Mouse (Mus musculus) forebrain, embryonic 16.5 days (tissue): ENCODE results near the gene Cadm1. TPM values are rescaled to one million over a fixed set of nuclear protein-coding genes. Genes with fewer than 3 reads are reported as not detected.

Source experiments
- ATAC-seq: fragments of 200-750 bp; cut with Nextera tagmentation; 2 replicates; pipeline ENCODE4 v1.8.0; 2017; ENCODE audit warnings: mild to moderate bottlenecking, moderate library complexity
- H3K27ac ChIP-seq: fragments of 300-500 bp; sonication (generic); 2 replicates; pipeline ENCODE4 v1.5.1; 2014; ENCODE audit warnings: low read length, control low read depth
- H3K27me3 ChIP-seq: fragments of 300-500 bp; sonication (generic); replicated peaks from 2 replicates; pipeline ENCODE4 v1.6.1; 2014; ENCODE audit warnings: low read length; ENCODE audit not compliant: control insufficient read depth, insufficient read depth
- H3K36me3 ChIP-seq: fragments of 300-500 bp; sonication (generic); 2 replicates; pipeline ENCODE4 v1.6.1; 2014; ENCODE audit not compliant: control insufficient read depth, insufficient read depth
- H3K4me1 ChIP-seq: fragments of 300-500 bp; sonication (generic); replicated peaks from 2 replicates; pipeline ENCODE4 v1.6.1; 2014; ENCODE audit warnings: low read length; ENCODE audit not compliant: control insufficient read depth, insufficient read depth
- H3K4me2 ChIP-seq: fragments of 300-500 bp; sonication (generic); 2 replicates; pipeline ENCODE4 v1.6.1; 2014; ENCODE audit warnings: mild to moderate bottlenecking, low read length, control low read depth
- H3K4me3 ChIP-seq: fragments of 300-500 bp; sonication (generic); replicated peaks from 2 replicates; pipeline ENCODE4 v1.5.1; 2014; ENCODE audit warnings: mild to moderate bottlenecking, low read length, control low read depth
- H3K9ac ChIP-seq: fragments of 300-500 bp; sonication (generic); replicated peaks from 2 replicates; pipeline ENCODE4 v1.6.1; 2014; ENCODE audit warnings: low read depth, low read length, control low read depth
- H3K9me3 ChIP-seq: fragments of 300-500 bp; sonication (generic); 2 replicates; pipeline ENCODE4 v1.6.1; 2016; ENCODE audit warnings: low read length; ENCODE audit not compliant: control insufficient read depth
- WGBS: fragments of 180-500 bp; shearing (Covaris S2); extraction: QIAGEN DNeasy Blood & Tissue Kit; methylation state at CpG from one replicate; pipeline ENCODE4 v1.1.7; 2014; 5-methylcytosine and 5-hydroxymethylcytosine counted together
- polyA plus RNA-seq: library from polyadenylated mRNA; unstranded; fragments of >200 nt; fragmentation: Nextera tagmentation; extraction: Ambion mirVana; gene quantifications from 2 replicates; pipeline ENCODE4 v1.2.1, GENCODE M21; 2015

Cadm1 gene
- polyA plus RNA-seq: 214 and 256 TPM in 2 replicates

DNA sequence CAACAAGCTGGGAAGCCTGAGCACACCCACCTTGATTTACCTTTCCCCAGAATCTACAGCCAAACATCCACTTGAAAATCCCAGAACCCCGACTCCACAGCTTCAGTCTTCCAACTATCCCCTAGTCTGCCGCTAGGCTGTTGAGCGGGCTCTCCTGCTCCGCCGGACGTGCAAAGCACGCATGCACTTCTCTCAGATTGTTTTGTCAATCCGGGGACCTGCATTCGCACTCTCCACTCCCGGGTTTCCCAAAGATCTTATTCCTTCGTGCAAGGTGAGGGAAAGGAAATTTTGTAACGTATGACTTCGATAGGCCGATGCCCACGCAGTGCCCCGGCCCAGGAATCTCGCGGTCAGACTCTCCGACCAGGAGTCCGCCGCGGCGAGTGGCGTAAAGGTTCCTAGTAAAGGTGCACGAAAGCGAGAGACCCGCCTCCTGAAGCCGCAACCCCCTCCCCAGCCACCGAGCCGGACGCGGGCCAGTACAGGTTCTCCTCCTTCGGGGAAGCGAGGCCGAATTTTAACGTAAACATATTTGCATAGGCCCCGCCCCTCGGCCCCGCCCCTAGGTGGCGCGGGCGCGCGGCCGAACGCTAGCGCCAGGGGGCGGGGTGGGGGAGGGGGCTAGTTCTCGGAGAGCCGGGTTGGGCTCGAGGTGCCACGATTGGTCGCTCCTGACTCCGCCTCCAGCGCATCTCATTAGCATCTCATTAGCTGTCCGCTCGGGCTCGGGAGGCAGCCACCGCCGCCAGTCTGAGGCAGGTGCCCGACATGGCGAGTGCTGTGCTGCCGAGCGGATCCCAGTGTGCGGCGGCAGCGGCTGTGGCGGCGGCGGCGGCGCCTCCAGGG is at the start of gene Cadm1:
Gene Cadm1, plus strand, starts transcription at position 572 of the 849 bp plus-strand sequence.
- H3K4me1 ChIP-seq: peaks cover 27% of the 10 kb centered on the region
- no peaks in the 10 kb centered on the region for H3K9me3 ChIP-seq
- peak within 1 kb of the TSS; percentile 85 for H3K27ac ChIP-seq
- H3K9ac ChIP-seq: peak within 1 kb of the TSS; percentile 90
- 0% methylated on average over 69 of the region's 72 CpGs for WGBS
- H3K4me2 ChIP-seq: peak within 1 kb of the TSS; percentile 84
- H3K27me3 ChIP-seq: no peaks in the 10 kb centered on the region
- no peaks in the 10 kb centered on the region for H3K36me3 ChIP-seq
- peak; percentile 95 for ATAC-seq
- H3K4me3 ChIP-seq: peak within 1 kb of the TSS; percentile 86

DNA sequence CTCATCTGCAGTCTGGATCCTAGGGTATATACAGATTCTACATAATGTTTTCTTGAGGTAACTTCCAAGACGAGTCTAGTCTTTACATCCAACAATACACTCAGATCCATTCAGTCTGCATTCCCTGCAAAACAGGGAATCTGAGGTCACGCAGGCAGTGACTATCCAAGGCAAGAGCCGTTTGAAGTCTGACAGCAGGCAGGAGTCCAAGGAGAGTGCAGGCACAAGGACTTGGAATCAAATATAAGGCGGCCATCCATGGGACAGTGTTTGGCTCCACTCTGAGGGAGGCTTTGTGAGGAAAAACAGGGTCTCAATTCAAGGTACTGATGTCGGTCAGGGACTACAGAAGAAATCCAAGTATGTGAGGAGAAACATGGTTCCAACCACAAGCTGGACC is 45.5 kb upstream of the Cadm1 start:
- Histone ChIP-seq H3K4me3 (no peak overlapping the region), H3K9me3 (no peaks in the 10 kb centered on the region), H3K27ac (no peak overlapping the region), H3K27me3 (0 out of 2 replicates have a peak, but pooled peaks cover 4% of the 10 kb centered on the region), H3K4me1 (no peaks in the 10 kb centered on the region), H3K36me3 (no peaks in the 10 kb centered on the region), H3K4me2 (no peak overlapping the region), H3K9ac (no peak overlapping the region)
- WGBS: 83% methylated on average over 5 of the region's 5 CpGs
- no peak for ATAC-seq

DNA sequence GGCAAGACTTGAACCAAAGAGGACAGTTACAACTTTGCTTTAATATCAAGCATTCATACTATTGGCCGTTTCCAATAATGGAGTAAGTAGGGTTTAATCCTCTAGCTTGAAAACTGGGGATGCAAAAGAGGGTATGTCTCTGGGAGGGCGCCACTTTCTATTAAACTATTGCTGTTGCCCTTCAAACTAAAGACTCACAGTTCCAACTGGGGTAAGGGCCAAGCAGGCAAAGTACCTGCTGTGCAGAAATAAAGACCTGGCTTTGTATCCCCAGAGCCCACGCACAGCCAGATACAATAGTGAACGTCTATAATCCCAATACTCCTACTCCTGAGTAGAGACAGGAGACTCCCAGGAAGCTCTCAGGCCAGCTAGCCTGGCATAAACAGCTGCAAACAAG is 44.8 kb upstream of the Cadm1 start:
- 24% methylated on average over 4 of the region's 4 CpGs for WGBS
- Histone ChIP-seq H3K4me2 (no peak overlapping the region), H3K27me3 (0 out of 2 replicates have a peak, but pooled peaks cover 4% of the 10 kb centered on the region), H3K27ac (no peak overlapping the region), H3K36me3 (no peaks in the 10 kb centered on the region), H3K9me3 (no peaks in the 10 kb centered on the region), H3K4me1 (no peaks in the 10 kb centered on the region), H3K4me3 (no peak overlapping the region), H3K9ac (no peak overlapping the region)
- ATAC-seq: no peak

DNA sequence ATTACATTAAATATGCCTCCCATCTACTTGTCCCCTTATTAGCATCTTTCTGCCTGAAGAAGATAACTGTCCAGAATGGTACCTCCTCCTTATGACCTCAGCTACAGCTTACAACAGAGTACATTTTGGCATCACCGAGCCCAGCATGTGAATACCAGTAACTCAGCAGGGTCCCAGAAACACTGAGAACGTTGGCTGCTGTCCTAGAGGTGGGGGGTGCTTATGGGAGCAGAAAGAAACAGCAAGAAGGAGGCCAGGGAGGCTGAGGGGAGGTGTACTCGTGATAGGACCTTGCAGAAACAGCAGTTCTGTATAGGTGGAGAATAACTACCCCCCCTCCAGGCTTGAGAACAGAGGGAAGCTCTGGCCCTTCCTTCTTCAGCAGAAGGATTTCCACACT is 30.2 kb upstream of the Cadm1 start:
- Histone ChIP-seq H3K27ac (no peak overlapping the region), H3K36me3 (no peaks in the 10 kb centered on the region), H3K4me2 (no peak overlapping the region), H3K9me3 (no peaks in the 10 kb centered on the region), H3K4me3 (no peak overlapping the region), H3K27me3 (0 out of 2 replicates have a peak, but pooled peaks cover 2% of the 10 kb centered on the region), H3K9ac (no peak overlapping the region), H3K4me1 (0 out of 2 replicates have a peak, but pooled peaks cover 5% of the 10 kb centered on the region)
- no peak for ATAC-seq
- 6% methylated on average over 3 of the region's 3 CpGs for WGBS

DNA sequence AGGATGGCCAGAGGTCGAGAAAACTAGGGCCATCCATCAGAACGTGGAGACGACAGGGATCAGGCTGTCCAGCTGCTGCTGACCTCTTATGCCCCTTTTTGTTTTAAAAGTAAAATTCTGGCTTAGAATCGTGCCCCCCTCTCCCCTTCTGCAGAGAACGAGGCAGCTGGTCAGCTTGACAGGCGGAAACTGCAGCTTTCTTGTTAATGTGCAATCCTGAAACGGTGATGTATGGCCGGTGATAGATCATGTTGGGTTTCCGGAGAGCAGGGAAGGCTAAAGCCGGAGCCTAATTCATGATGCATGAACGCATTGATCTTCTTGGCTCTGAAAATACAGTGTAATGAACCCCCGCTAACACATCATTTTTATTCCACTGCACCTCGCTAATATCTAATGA is 24.0 kb upstream of the Cadm1 start:
- Histone ChIP-seq H3K27me3 (0 out of 2 replicates have a peak, but pooled peaks cover 2% of the 10 kb centered on the region), H3K9me3 (no peaks in the 10 kb centered on the region), H3K27ac (no peak overlapping the region), H3K4me1 (0 out of 2 replicates have a peak, but pooled peaks cover 5% of the 10 kb centered on the region), H3K4me3 (no peak overlapping the region), H3K4me2 (no peak overlapping the region), H3K9ac (no peak overlapping the region), H3K36me3 (no peaks in the 10 kb centered on the region)
- no peak for ATAC-seq
- WGBS: 53% methylated on average over 13 of the region's 13 CpGs

DNA sequence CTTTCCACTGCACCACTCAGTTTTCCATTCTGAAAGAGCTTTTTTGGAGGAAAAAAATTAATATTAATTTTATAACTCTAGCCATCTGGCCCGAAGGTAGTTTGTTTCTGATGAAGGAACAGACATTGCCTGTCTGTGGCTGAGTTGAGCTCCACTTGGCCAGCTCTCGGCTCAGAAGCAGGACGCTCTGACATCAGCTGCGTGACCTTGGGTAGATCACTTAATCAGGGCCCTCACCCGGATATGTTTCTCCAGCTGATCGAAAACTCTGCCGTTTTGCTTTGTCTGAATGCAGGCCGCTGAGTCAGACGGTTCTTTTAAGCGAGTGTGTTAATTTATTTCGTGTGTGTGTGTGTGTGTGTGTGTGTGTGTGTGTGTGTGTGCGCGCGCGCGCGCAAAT is 23.1 kb upstream of the Cadm1 start:
- Histone ChIP-seq H3K27ac (no peak overlapping the region), H3K27me3 (no peaks in the 10 kb centered on the region)

DNA sequence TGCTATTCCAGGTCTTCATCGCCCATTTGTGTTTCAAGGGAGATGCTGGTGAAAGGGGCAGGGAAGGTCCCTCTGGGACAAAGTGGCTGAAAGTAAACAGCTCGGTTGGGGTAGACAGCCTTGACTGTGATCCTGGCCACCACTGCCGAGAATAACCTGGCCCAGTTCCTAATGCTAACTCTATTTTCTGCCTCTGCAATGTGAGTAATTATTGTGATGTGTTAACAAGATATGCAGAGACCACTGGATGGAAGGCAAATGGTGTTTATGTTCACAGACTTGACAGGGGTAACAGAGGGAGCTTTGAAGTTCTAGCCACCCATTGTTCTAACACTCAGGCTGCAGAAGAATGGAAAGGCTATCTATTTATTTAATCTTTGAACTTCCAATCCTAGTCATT is 21.9 kb upstream of the Cadm1 start:
- Histone ChIP-seq H3K4me2 (no peak overlapping the region), H3K4me1 (0 out of 2 replicates have a peak, but pooled peaks cover 5% of the 10 kb centered on the region), H3K27me3 (no peaks in the 10 kb centered on the region), H3K36me3 (no peaks in the 10 kb centered on the region), H3K4me3 (no peak overlapping the region), H3K27ac (no peak overlapping the region), H3K9me3 (no peaks in the 10 kb centered on the region), H3K9ac (no peak overlapping the region)
- WGBS: 49% methylated on average over 3 of the region's 3 CpGs
- ATAC-seq: no peak

More for the DNA sequence above, 23.1 kb upstream of the Cadm1 start:
- 88% methylated on average over 17 of the region's 17 CpGs for WGBS
- no peak for ATAC-seq
- Histone ChIP-seq H3K4me2 (no peak overlapping the region), H3K4me3 (no peak overlapping the region), H3K4me1 (0 out of 2 replicates have a peak, but pooled peaks cover 5% of the 10 kb centered on the region), H3K36me3 (no peaks in the 10 kb centered on the region), H3K9me3 (no peaks in the 10 kb centered on the region), H3K9ac (no peak overlapping the region)

DNA sequence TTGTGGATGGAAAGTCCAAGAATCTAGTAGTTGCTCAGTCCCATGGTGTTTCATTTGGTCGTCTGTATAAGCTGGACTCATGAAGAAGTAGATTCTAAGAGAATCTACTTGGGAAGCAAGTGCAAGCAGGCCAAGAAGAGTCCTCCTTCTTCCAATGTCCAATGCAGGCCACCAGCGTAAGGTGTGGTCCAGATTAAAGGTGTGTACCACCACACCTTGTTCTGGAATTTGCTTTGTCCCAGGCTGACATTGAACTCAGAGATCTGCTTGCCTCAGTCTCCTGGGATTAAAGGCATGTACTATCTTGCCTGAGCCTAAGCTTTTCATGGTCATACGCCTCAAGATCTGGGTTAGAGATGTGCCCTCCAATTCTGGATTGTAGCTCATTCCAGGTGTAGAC is 17.5 kb upstream of the Cadm1 start:
- 86% methylated on average over 3 of the region's 3 CpGs for WGBS
- Histone ChIP-seq H3K4me1 (no peaks in the 10 kb centered on the region), H3K27me3 (no peaks in the 10 kb centered on the region)

DNA sequence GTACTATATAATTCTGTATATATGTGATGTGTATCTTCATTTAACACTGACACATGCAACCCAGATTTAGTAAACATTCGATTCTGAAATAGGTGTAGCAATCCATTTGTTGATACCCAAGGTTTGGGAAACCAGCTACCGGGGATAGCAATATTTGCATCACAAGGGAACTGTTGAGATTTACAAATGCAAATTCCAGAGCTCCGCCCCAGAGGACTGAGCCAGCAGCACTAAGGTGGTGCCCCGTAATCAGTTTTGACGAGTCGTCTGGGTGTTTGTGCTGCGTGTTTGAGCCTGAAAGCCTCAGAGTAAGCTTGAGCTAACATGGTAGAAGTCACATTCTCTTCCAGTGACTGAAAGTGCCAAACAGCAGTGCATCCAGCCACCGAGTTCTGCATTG is 15.7 kb upstream of the Cadm1 start:
- H3K27me3 ChIP-seq: no peaks in the 10 kb centered on the region
- 16% methylated on average over 8 of the region's 8 CpGs for WGBS
- H3K4me3 ChIP-seq: no peak overlapping the region
- H3K4me2 ChIP-seq: no peak overlapping the region
- no peaks in the 10 kb centered on the region for H3K9me3 ChIP-seq
- H3K4me1 ChIP-seq: no peaks in the 10 kb centered on the region
- no peak overlapping the region for H3K9ac ChIP-seq
- H3K36me3 ChIP-seq: no peaks in the 10 kb centered on the region
- H3K27ac ChIP-seq: no peak overlapping the region
- no peak for ATAC-seq

More for the DNA sequence above, 17.5 kb upstream of the Cadm1 start:
- Histone ChIP-seq H3K9me3 (no peaks in the 10 kb centered on the region), H3K36me3 (no peaks in the 10 kb centered on the region), H3K9ac (no peak overlapping the region), H3K4me3 (no peak overlapping the region), H3K27ac (no peak overlapping the region), H3K4me2 (no peak overlapping the region)
- ATAC-seq: no peak
